Mouse (Mus musculus): Measurements from ENCODE around the gene Zfp984.
"Not testable (repeated sequence)": the region's sequence is repeated elsewhere in the genome, so short reads cannot be mapped to it uniquely, and the experiment has no call there.

The Zfp984 gene

GRCm38 (mm10) chr4:147809292-147809965, at the start of gene Zfp984:
Zfp984 (minus strand) TSS chr4:147809788.
- DNase-seq (ENCODE audit: extremely low read depth, low read depth), result not testable (repeated sequence)

- no peak for DNase-seq (ENCODE audit: extremely low read depth, low read depth)
Measured at GRCm38 (mm10) chr4:147850776-147851175, 41.2 kb upstream of the Zfp984 start.

GRCm38 (mm10) chr4:147848584-147848991, 39.0 kb upstream of the Zfp984 start:
- DNase-seq (ENCODE audit: extremely low read depth, low read depth), result no peak

GRCm38 (mm10) chr4:147847614-147848583, 38.3 kb upstream of the Zfp984 start, which contains the start of gene Zfp933:
Zfp933 (minus strand) TSS chr4:147848366.
- peak; percentile 94 for DNase-seq (ENCODE audit: extremely low read depth, low read depth)

GRCm38 (mm10) chr4:147842871-147843270, 33.3 kb upstream of the Zfp984 start:
- DNase-seq (ENCODE audit: extremely low read depth, low read depth), result no peak

DNA sequence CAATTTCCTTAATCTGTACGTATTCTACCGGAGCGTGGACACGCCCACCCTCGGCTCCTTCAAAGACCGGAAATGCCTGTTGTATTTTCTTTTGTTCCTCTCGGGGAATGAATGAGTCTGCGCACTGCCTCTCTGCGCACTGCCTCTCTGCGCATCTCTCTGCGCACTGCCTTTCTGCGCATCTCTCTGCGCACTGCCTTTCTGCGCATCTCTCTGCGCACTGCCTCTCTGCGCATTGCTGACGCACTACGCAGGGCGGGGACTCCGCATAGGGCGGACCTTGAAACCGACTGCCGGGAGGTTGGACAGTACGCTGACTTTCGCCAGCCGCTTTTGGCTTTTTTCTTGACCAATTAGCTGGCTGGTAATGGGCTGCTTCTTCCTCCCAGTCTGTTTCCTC, 29.7 kb upstream of the Zfp984 start:
- not testable (repeated sequence) for DNase-seq (ENCODE audit: extremely low read depth, low read depth)

DNA sequence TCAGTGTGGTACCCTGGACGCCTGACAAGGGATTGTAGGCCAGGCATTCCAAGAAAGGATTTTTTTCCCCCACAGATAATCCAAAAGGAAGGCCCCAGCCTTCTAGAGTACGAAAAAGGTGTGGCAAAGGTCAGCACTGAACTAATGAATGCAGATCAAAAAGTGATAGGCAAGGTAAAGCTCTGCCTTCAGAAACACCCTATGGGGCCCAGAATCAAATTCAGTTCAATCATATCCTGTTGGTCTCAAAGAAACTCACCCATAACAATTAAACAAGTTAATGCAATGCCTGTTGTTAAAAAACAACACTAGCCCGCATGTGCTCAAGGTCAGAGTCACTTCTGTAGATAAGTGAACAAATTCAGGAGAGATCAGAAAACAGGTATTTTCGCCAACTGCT, 14.8 kb upstream of the Zfp984 start:
- DNase-seq (ENCODE audit: extremely low read depth, low read depth), result no peak

DNA sequence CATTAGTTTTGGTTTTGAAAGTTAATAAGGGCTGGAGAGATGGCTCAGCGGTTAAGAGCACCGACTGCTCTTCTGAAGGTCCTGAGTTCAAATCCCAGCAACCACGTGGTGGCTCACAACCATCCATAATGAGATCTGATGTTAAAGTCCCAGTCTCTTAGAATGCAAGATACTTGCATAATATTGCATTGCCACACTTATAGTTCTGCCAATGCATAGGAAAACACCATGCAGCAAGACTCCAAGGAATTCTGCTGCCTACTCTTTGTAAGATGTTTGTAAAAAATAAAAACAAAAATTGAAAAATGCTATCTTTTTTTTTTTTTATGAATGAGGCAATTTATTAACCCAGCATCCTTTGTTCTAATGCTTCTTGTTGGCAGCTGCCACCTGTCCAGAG, 11.8 kb upstream of the Zfp984 start:
- not testable (repeated sequence) for DNase-seq (ENCODE audit: extremely low read depth, low read depth)

DNA sequence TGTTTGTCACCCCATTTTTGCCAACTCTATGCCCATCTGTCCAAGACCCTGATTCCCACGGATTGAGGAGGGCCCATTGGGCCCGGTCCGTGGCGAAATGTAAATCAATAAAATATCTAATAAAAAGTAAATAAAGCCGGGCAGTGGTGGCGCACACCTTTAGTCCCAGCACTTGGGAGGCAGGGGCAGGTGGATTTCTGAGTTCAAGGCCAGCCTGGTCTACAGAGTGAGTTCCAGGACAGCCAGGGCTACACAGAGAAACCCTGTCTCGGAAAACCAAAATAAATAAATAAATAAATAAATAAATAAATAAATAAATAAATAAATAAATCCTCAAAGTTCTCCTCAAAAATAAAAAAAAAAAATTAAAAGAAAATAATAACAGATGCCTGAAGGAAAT, 10.1 kb upstream of the Zfp984 start:
- not testable (repeated sequence) for DNase-seq (ENCODE audit: extremely low read depth, low read depth)

DNA sequence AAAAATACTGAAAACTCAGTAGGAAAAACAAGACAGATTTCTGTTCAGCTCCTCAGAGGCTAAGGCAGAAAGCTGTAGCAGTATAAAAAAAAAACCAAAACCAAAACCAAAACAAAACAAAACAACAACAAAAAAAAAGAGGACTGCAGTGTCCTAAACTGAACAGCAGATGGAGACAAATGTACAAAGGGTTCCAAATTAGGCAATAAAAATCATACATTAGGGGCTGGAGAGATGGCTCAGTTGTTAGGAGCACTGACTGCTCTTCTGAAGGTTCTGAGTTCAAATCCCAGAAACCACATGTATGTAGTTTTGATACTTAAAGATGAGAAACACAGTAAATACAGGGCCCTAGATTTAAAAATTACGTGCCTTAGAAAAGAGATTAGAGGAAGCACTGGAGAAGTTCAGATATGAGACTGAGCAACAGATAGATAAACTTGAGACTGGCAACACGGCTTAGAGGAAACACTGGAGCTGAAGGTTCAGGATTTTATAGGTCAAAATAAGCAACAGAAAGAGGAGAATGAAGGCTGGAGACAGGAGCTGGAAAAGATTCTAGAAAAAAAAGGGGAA, 5.1 kb upstream of the Zfp984 start:
- peak; percentile 43 for DNase-seq (ENCODE audit: extremely low read depth, low read depth)

DNA sequence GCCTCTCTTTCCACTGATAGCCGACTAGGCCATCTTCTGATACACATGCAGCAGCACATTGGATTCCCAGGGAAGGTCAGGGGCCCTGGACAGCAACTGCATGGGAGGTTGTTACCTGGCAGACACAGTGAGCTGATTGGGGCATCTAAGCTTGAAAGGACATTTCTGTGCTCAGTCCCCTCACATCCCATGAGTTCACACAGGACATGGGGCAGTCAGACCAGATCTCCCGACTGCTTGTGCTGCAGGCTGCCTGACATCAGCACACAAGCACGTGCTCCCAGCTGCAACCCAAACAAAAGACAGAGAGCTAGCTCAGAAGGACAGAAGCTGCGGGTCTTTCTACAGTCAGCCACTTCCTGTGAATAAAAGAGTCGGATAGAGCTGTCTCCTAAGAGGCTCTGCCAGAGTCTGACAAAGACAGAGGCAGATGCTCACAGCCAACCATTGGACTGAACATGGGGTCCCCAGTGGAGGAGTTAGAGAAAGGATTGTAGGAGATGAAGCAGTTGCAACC, 3.7 kb upstream of the Zfp984 start:
- DNase-seq (ENCODE audit: extremely low read depth, low read depth), result no peak

DNA sequence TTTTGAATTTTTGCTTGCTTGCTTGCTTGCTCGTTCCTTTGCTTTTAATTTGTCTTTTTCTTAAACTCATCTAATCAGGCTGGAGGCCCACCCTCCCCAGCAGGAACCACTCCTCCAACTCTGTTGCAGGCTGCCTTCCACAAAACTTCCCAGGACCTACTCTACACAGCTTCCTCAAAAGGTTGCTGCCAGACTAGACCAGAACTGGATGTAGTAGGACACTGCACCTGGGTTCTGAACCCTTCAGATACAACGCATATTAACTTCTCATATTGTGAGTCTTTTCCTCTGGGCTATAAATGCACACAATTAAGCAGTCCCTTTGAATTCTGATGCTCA, 347 bp upstream of the Zfp984 start:
- not testable (repeated sequence) for DNase-seq (ENCODE audit: extremely low read depth, low read depth)

GRCm38 (mm10) chr4:147808483-147808882, 1.1 kb downstream of the Zfp984 start:
- DNase-seq (ENCODE audit: extremely low read depth, low read depth), result not testable (repeated sequence)

DNA sequence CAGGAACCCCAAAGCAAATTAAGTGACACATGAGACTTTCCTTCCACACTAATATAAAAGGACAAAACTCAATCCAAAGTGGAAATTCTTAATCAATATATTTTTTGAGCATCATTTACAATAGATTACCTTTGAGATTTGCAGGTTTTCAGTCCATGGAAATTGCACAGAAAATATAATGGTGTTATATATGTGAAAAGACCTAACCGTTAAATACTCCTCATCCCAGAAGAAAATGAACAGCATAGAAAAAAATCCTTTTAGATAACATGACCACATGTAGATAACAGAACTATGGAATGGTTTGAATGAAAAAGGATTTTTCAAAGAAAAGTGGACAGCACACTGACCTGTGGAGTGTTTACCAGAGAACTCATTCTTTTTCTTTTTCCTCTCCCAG, 14.3 kb downstream of the Zfp984 start:
- DNase-seq (ENCODE audit: extremely low read depth, low read depth), result not testable (repeated sequence)

- not testable (repeated sequence) for DNase-seq (ENCODE audit: extremely low read depth, low read depth)
Measured at GRCm38 (mm10) chr4:147794026-147794665, 15.4 kb downstream of the Zfp984 start.

- DNase-seq (ENCODE audit: extremely low read depth, low read depth), result not testable (repeated sequence)
Measured at GRCm38 (mm10) chr4:147793390-147793916, 16.1 kb downstream of the Zfp984 start.

DNA sequence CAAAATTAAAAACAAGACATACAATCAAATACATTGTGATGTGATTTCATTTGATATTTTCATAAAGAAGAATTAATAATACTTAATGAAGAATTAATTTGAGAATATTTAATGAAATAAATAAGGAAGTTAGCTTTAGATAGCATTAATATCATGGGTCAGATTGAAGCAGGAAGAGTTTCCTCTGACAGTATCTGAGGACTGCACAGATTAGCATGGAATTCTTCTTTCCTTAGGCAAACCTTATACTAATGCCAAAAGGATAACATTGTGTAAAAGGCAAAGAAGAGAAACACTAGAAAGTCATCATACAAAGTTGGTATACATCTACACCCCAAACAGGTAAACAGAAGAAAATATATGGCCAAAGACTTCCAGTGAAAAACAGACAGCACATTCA, 17.9 kb downstream of the Zfp984 start:
- DNase-seq (ENCODE audit: extremely low read depth, low read depth), result not testable (repeated sequence)

DNA sequence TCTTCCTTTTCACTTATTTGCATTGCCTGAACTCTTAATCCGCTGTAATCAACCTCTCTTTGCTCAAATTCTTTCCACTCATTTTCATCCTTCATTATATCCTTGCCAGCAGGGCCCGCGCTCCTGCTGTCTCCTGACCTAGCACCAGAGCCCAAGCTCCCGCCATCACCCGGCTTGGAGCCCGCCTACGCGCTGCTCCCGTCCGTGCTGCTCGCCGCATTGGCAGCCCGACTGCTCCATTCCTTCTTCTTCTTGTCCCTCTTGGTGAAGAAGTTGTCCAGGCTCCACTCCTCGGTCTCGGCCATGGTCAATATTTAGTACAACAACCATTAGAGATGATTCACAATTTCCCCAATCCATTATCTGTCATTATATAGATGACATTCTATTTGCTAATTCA, 63.3 kb downstream of the Zfp984 start:
- DNase-seq (ENCODE audit: extremely low read depth, low read depth), result not testable (repeated sequence)

DNA sequence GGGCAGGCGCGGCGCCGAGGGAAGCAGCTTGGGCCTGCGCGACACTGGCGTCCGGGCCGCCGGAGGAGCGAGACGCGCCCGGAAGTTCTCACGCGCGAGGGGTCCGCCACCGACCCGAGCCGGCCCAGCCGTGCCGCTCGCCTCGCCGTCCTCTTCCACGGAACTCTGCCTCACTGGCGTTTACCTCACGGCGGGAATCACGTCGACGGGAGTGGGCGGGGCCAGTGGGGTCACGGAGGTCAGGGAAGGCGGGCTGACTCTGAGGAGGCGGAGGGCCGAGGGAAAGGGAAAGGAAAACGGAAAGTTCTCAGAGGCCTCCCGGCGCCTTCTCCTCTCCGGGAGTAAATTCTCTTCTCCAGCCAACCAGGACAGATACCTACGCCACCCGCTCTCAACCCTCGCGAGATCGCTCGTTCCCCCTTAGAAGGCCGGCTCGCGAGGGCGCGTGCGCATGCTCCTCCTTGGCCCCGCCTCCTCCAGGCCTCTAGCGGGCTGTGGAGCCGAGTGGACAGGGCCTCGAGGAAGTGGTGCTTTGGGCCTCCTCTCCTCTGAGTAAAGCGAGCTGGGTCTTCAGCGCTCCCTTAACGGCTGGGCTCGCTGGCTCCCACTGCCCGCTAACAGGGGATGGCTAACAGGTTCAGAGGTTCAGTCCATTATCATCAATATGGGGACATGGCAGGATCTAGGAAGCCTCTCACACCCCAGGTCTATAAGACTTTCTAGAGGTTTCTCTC, 70.8 kb downstream of the Zfp984 start:
- not testable (repeated sequence) for DNase-seq (ENCODE audit: extremely low read depth, low read depth)

Data from MEL-GATA-1-ER (cell line).